Mouse (Mus musculus): Measurements from ENCODE around the gene Srebf1.

- TF ChIP-seq CTCF (IDR thresholded peaks at IDR 0.05; ENCODE audit: low read depth, low read length), result no peak
- TF ChIP-seq POLR2A (IDR thresholded peaks at IDR 0.05; ENCODE audit: extremely low read depth, insufficient read depth, low read length), result no peak
These were observed 46.2 kb upstream of the Srebf1 start for GRCm38 (mm10) chr11:60268563-60268962.

Data from liver, adult 2 months (tissue).